Mouse (Mus musculus) MEL (cell line): Measurements from ENCODE around the gene Actrt2. TPM values are rescaled to one million over a fixed set of nuclear protein-coding genes. Genes with fewer than 3 reads are reported as not detected.

Source experiments
- DNase-seq: peaks from one replicate; pipeline ENCODE4 v3.0.0; 2011; ENCODE audit warnings: low read depth, low spot score
- H3K27ac ChIP-seq: 2 replicates; pipeline ENCODE4 v1.5.1; 2012; ENCODE audit warnings: low read depth, mild to moderate bottlenecking, control low read depth, low read length, moderate library complexity; ENCODE audit not compliant: control insufficient read depth
- H3K27me3 ChIP-seq, 2 experiments: fragments of 150-350 bp in 1 of 2; sonication (generic) in 1 of 2; 2 replicates each; pipeline ENCODE4 v1.6.1; 2012; ENCODE audit warnings: low read length in 2 of 2, mild to moderate bottlenecking in 2 of 2, improper control_type of control experiment in 1 of 2, moderate library complexity in 1 of 2; ENCODE audit not compliant: insufficient read depth in 2 of 2, control insufficient read depth in 1 of 2
- H3K36me3 ChIP-seq, 2 experiments: 2 replicates each; pipeline ENCODE4 v1.6.1; 2012 to 2014; ENCODE audit warnings: low read length in 2 of 2, improper control_type of control experiment in 1 of 2, inconsistent platforms in 1 of 2, mild to moderate bottlenecking in 1 of 2; ENCODE audit not compliant: insufficient read depth in 2 of 2, control insufficient read depth in 1 of 2
- H3K4me1 ChIP-seq, 2 experiments: fragments of 150-350 bp in 1 of 2; sonication (generic) in 1 of 2; 2 replicates each; pipeline ENCODE4 v1.6.1; 2012; ENCODE audit warnings: low read length in 2 of 2, improper control_type of control experiment in 1 of 2, mild to moderate bottlenecking in 1 of 2; ENCODE audit not compliant: insufficient read depth in 2 of 2, control insufficient read depth in 1 of 2
- H3K4me3 ChIP-seq, 2 experiments: fragments of 150-350 bp in 1 of 2; sonication (generic) in 1 of 2; 2 replicates each; pipeline ENCODE4 v1.5.1; 2012; ENCODE audit warnings: low read depth in 2 of 2, low read length in 2 of 2, mild to moderate bottlenecking in 2 of 2, moderate library complexity in 2 of 2, control low read depth in 1 of 2, improper control_type of control experiment in 1 of 2; ENCODE audit not compliant: control insufficient read depth in 1 of 2, insufficient read depth in 1 of 2
- H3K79me2 ChIP-seq: 2 replicates; pipeline ENCODE4 v1.6.1; 2012; ENCODE audit warnings: mild to moderate bottlenecking, low read length, moderate library complexity; ENCODE audit not compliant: control insufficient read depth, poor library complexity, insufficient read depth
- H3K9ac ChIP-seq: 2 replicates; pipeline ENCODE4 v1.6.1; 2012; ENCODE audit warnings: low read depth, mild to moderate bottlenecking, control low read depth, low read length, moderate library complexity; ENCODE audit not compliant: control insufficient read depth, poor library complexity, severe bottlenecking
- H3K9me3 ChIP-seq: fragments of 150-350 bp; sonication (generic); replicated peaks from 2 replicates; pipeline ENCODE4 v1.6.1; 2012; ENCODE audit warnings: mild to moderate bottlenecking, low read length, improper control_type of control experiment, moderate library complexity; ENCODE audit not compliant: insufficient read depth
- CHD2 ChIP-seq: IDR thresholded peaks from 2 replicates; pipeline ENCODE4 v1.6.1; 2011; ENCODE audit warnings: low read length, improper control_type of control experiment
- MAFK ChIP-seq: IDR thresholded peaks from 2 replicates; pipeline ENCODE4 v1.6.1; 2011; ENCODE audit warnings: low read depth, mild to moderate bottlenecking, low read length, improper control_type of control experiment, borderline replicate concordance
- MXI1 ChIP-seq: IDR thresholded peaks from 2 replicates; pipeline ENCODE4 v1.6.1; 2011; ENCODE audit warnings: mild to moderate bottlenecking, low read depth, low read length, improper control_type of control experiment
- SIN3A ChIP-seq: IDR thresholded peaks from 2 replicates; pipeline ENCODE4 v1.6.1; 2012; ENCODE audit warnings: low read length, improper control_type of control experiment, inconsistent platforms
- TAL1 ChIP-seq: IDR thresholded peaks from 2 replicates; pipeline ENCODE4 v1.6.1; 2012; ENCODE audit warnings: mild to moderate bottlenecking, inconsistent platforms, low read length, moderate library complexity, mixed read lengths
- TCF12 ChIP-seq: IDR thresholded peaks from 2 replicates; pipeline ENCODE4 v1.6.1; 2014; ENCODE audit warnings: low read depth, mild to moderate bottlenecking, inconsistent platforms, low read length, improper control_type of control experiment, moderate library complexity
- ZMIZ1 ChIP-seq: IDR thresholded peaks from 2 replicates; pipeline ENCODE4 v1.6.1; 2012; ENCODE audit warnings: low read depth, mild to moderate bottlenecking, inconsistent platforms, low read length, improper control_type of control experiment, moderate library complexity
- polyA plus RNA-seq, 2 experiments: library from polyadenylated mRNA; stranded (reverse) in 1 of 2; unstranded in 1 of 2; fragments of >175 nt in 1 of 2; fragments of >200 nt in 1 of 2; gene quantifications; 2 replicates each; pipeline versions ENCODE4 v1.2.1 to v1.2.4; 2012; ENCODE audit warnings: low replicate concordance in 2 of 2, low read depth in 1 of 2; ENCODE audit not compliant: insufficient read length in 2 of 2, insufficient read depth in 1 of 2, missing spikeins in 1 of 2
- total RNA-seq: library from RNA; depleted of rRNA; stranded (reverse); fragments of 300-350 nt; gene quantifications from 2 replicates; pipeline ENCODE4 v1.2.3, GENCODE M21; 2012; rRNA removed

Actrt2 gene
- total and polyA plus RNA-seq, 3 experiments: not detected

DNA sequence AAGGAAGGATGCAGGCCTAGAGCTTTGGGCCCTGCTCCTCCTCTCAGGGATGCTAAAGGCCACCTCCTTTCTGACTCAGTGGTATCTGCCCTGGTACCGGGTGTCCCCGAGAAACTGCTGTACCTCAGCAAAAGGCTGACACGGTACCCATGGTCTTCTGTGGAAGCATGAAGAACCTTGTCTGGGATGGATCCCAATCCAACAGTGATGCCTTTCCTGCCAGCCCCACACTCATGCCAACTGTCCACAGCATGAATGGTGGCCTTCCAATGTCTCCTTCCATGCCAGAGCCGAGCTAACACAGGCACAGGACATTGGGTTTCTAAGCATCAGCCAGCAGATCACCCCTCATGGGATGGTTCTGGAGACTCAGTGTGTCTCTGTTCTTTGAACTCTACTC is 45.1 kb downstream of the Actrt2 start:
- Histone ChIP-seq H3K9ac (no peak overlapping the region), H3K27ac (no peak overlapping the region), H3K4me3 (no peak overlapping the region), H3K36me3 (no peaks in the 10 kb centered on the region), H3K79me2 (no peaks in the 10 kb centered on the region), H3K9me3 (no peaks in the 10 kb centered on the region), H3K4me1 (no peaks in the 10 kb centered on the region), H3K27me3 (no peaks in the 10 kb centered on the region)
- TF ChIP-seq CHD2 (no peak), TCF12 (no peak), MAFK (no peak), TAL1 (no peak), ZMIZ1 (no peak), SIN3A (no peak), MXI1 (no peak)
- DNase-seq: no peak

Other genes with a start within 250 kb of the Actrt2 start
- gene Prdm16, start 31.0 kb downstream of the Actrt2 start, total RNA-seq: not detected in 2 replicates
- gene Prdm16, start 31.0 kb downstream of the Actrt2 start, polyA plus RNA-seq: not detected
- not detected in 2 replicates for gene Ttc34, start 169.6 kb upstream of the Actrt2 start, total RNA-seq
- not detected for gene Ttc34, start 169.6 kb upstream of the Actrt2 start, polyA plus RNA-seq
- 0.08 TPM in 1 of 2 replicates, not detected in the other for gene Mmel1, start 201.7 kb upstream of the Actrt2 start, total RNA-seq
- gene Mmel1, start 201.7 kb upstream of the Actrt2 start, polyA plus RNA-seq: under 1 TPM in 1 of 2 experiments, not detected in 1; 0.07 TPM
- not detected in 2 replicates for gene Fam213b, start 231.3 kb upstream of the Actrt2 start, total RNA-seq
- gene Fam213b, start 231.3 kb upstream of the Actrt2 start, polyA plus RNA-seq: not detected